Mouse (Mus musculus) brown adipose tissue, adult 24 weeks (tissue): ENCODE results near the gene Clint1. TPM values are rescaled to one million over a fixed set of nuclear protein-coding genes. Genes with fewer than 3 reads are reported as not detected.
"Not testable (repeated sequence)": the region's sequence is repeated elsewhere in the genome, so short reads cannot be mapped to it uniquely, and the experiment has no call there.

Source experiments
- H3K27ac ChIP-seq: fragments of 200-500 bp; replicated peaks from 2 replicates; pipeline ENCODE4 v1.5.1; 2012; ENCODE audit warnings: low read depth, mild to moderate bottlenecking, low read length
- H3K4me1 ChIP-seq: fragments of 200-500 bp; 2 replicates; pipeline ENCODE4 v1.6.1; 2012; ENCODE audit warnings: low read length, mixed read lengths; ENCODE audit not compliant: control insufficient read depth, insufficient read depth, insufficient read length
- H3K4me3 ChIP-seq: fragments of 200-500 bp; 2 replicates; pipeline ENCODE4 v1.5.1; 2012; ENCODE audit warnings: low read depth, mild to moderate bottlenecking, low read length, moderate library complexity; ENCODE audit not compliant: insufficient read depth
- polyA plus RNA-seq: library from polyadenylated mRNA; stranded (reverse); fragments of >200 nt; gene quantifications from 2 replicates; pipeline ENCODE4 v1.2.4, GENCODE M21; 2012; ENCODE audit not compliant: missing spikeins, insufficient read depth, insufficient read length

Gene Clint1
- polyA plus RNA-seq, 1 experiment = 24.7 TPM

DNA sequence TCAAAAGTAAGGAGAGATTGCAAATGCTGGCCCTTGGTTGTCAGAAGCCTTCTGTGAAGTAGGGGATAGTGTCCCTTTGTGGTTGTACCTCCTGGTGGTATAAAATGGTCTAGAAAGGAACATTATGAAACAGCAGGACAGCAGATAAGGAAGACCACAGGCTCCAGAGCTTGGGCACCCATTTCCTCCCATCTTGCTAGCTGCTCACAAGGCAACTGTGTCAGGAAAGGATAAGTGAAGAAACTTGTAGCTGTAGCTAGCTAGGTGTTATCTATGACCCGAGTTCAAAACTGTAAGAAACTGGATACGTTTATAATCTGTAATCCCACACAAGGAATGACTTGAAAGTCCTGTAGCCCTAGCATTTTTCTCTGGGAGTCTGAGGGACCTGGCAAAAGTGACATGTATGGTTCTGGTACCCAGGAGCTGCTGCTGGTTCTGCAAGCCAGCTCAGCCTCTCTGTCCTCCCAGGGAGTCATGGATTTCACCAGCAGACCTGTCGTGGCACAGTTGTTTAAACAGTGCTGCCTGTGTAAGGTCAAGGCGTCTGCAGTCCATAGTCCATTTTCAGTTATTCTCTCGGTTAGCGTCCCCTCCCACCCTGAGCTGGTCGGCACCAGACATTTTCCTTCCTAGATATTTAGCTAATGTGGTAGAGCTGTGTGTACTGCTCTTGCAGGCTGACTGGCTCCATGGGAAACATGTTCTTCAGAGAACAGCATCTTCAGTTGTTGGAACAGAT is 3.7 kb downstream of the Clint1 start:
- Histone ChIP-seq H3K27ac (no peak overlapping the region), H3K4me1 (peaks cover 11% of the 10 kb centered on the region), H3K4me3 (no peak overlapping the region)

DNA sequence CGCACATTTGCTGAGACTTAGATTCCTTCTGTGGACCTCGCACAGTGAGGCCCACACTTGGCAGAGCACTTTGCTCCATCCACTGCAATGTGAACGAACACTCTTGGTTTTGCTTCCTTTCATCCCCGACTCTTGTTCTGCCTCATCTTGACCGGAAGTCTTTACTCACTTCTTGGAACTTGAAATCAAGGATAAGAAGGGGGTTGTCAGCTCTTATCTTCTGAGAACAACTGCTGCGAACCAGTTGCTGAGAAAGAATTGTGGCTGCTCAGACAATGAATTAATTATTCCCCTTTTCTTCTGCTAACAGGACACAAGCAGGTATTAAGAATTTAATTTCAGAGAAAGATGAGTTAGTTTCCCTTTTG is 4.3 kb downstream of the Clint1 start:
- Histone ChIP-seq H3K27ac (no peak overlapping the region), H3K4me1 (peaks cover 11% of the 10 kb centered on the region), H3K4me3 (no peak overlapping the region)

DNA sequence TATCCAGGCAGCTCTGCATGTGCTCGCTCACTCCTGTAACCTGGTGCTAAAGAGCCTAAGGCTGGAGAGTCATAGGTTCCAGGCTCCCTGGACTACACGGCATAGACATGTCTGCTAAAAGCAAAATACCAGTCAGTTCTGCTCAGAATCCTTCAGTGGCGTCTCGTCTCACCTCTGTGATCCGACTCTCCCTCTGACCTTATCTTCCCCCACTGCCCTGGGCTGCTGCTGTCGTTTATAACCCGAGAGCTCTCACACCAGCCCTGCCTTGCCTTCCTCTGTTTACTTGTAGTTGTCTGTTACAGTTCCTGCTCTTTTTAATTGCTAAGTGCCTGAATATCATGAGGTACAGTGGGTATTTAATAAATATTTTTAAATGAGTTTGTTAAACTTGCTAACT is 9.5 kb downstream of the Clint1 start:
- H3K27ac ChIP-seq = no peak overlapping the region
- no peak overlapping the region for H3K4me3 ChIP-seq
- H3K4me1 ChIP-seq = peaks cover 2% of the 10 kb centered on the region

DNA sequence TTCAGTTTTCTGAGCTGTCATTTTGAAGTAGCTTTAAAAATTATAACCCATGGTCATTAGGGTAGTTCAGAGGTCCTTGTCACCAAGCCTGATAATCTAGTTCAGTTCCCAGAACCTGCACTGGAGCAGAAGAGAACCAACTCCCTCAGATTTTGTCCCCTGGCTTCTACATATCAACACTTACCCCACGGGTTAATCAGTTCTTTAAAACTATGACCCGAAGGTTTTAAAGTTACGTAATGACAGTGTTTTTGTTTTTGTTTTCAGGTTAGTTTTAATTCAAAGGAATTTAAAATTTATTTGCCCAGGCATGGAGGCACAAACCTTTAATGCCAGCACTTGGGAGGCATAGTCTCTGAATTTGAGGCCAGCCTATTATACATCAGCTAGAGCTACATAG is 12.6 kb downstream of the Clint1 start:
- no peak overlapping the region for H3K27ac ChIP-seq
- no peak overlapping the region for H3K4me3 ChIP-seq
- peaks cover 2% of the 10 kb centered on the region for H3K4me1 ChIP-seq

DNA sequence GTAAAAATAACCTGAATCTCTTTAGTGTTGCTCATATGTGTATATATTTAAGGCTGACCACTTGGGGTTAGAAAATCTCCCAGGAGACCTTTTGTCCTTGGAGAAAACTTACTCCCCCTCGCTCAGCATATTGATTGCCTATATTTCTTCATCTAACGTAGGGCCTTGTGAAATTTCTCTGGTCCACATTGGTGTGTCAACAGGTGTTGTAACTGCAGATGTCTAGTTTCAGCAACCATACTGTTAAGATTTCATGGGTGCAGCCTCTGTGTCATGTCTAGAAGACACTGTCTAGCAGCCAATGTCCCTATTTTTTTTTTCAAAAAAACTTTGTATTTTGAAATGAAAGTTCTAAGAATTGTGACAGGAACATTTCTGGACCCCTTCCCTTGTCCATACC is 14.0 kb downstream of the Clint1 start:
- Histone ChIP-seq H3K27ac (no peak overlapping the region), H3K4me3 (no peak overlapping the region), H3K4me1 (peaks cover 2% of the 10 kb centered on the region)

DNA sequence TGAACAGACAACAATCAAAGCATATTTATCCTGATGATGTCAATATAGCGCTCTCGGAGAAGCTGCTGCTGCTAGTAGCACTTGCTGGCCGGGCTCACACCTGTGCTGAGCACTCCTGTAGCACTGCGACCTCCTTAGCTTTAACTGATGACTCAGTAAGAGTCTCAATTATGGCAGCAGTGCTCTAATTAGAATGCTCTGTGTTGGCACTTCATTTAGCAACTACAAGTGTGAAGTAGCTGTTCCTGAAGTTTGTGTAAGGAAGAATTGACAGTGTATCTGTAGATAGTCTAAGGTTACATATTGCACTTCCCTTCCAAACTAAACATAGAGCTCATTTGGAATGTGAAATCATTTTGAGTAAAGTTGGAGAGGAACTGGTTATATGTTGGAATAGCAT is 14.7 kb downstream of the Clint1 start:
- Histone ChIP-seq H3K4me3 (no peak overlapping the region), H3K27ac (no peak overlapping the region), H3K4me1 (no peaks in the 10 kb centered on the region; the same call in 1 of the 2 replicates)

DNA sequence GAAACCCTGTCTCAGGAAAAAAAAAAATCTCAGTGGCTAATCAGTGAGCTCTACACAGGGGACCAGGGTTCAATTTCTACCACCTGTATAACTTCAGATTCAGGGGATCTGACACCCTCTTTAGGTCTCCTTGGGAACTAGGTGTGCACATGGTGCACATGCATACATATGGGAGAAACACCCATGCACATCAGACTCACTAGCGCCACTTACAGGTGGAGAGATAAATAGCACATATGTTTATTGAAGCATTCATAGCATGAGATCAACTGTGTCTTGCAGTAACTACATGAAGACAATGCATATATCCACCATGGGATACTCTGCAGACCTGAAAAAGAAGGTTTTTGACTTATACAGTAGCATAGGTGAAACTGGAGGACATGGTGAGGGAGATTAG is 21.8 kb downstream of the Clint1 start:
- H3K27ac ChIP-seq = no peak overlapping the region

DNA sequence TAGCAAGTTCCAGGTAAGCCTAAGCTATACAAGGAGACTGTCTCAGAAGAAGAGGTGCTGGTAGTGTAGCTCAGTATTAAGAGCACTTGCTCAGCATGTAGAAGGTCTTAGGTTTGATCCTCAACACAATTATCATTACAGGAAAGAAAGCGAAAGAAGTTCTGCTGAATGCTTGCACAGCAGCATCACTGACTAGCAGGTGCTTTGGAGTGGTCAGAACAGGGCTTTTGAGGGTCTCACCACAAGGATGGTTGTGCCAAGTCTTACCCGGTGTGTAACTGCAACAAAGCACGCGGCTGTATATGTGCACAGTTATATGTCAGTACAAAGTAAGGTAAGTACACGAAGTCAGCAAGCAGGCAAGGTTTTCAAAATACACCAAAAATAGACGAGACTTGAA is 22.4 kb downstream of the Clint1 start:
- H3K4me3 ChIP-seq = no peak overlapping the region
- H3K4me1 ChIP-seq = peaks cover 5% of the 10 kb centered on the region
- no peak overlapping the region for H3K27ac ChIP-seq

More for the DNA sequence above, 21.8 kb downstream of the Clint1 start:
- Histone ChIP-seq H3K4me1 (peaks cover 5% of the 10 kb centered on the region), H3K4me3 (no peak overlapping the region)

DNA sequence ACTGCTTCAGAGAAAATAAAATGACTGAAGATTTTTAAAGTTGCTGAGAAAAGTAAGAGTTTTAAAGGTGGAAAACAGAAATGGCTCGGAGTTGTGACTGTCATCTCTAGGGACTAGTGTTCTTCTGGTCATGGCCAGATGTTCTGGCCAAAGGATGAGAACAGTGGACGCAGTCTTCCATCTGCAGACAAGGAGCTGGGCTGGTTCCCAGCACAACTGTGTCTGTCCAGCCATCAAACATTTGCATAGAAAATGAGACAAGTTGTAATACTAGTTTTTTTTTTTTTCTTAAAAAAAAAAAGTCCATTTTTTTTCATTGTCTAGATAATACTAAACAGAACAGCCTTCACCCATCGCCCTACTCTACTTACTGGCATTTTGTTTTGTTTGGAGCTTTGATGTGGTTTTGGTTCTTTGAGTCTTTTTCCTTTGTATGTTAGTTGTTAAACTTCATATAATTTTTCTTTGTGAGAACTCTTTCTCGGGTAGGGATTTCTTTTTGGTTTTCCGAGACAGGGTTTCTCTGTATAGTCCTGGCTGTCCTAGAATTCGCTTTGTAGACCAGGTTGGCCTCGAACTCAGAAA is 23.6 kb downstream of the Clint1 start:
- Histone ChIP-seq H3K4me3 (no peak overlapping the region), H3K4me1 (peaks cover 5% of the 10 kb centered on the region), H3K27ac (no peak overlapping the region)

DNA sequence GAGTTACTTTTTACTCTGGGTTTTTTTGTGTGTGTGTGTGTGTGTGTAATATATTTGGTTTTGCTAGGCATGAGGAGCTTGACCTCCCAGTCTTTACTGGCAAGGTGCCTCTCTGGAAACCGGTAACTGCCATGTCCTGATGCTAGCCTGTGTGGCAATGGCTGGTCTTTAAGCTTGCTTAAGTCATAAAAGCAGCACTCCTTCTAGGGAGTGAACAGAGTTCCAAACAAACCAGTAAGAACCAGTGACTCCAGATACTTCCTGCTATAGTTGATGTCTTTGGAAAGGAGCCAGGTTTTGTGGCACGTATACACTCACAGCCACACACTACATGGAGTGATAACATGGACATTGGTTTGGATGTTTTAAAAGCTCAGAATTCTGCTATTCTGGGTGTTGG is 24.2 kb downstream of the Clint1 start:
- Histone ChIP-seq H3K4me1 (peaks cover 5% of the 10 kb centered on the region), H3K4me3 (no peak overlapping the region), H3K27ac (no peak overlapping the region)

DNA sequence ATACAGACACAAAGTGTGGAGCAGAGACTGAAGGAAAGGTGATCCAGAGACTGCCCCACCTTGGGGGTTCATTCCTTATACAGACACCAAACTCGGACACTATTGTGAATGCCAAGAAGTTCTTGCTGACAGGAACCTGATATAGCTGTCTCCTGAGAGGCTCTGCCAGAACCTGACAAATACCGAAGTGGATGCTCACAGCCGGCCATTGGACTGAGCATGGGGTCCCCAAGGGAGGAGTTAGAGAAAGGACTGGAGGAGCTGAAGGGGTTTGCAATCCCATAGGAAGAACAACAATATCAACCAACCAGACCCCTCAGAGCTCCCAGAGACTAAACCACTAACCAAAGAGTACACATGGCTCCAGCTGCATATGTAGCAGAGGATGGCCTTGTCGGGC is 27.5 kb downstream of the Clint1 start:
- not testable (repeated sequence) for H3K4me3 ChIP-seq, H3K27ac ChIP-seq, H3K4me1 ChIP-seq

DNA sequence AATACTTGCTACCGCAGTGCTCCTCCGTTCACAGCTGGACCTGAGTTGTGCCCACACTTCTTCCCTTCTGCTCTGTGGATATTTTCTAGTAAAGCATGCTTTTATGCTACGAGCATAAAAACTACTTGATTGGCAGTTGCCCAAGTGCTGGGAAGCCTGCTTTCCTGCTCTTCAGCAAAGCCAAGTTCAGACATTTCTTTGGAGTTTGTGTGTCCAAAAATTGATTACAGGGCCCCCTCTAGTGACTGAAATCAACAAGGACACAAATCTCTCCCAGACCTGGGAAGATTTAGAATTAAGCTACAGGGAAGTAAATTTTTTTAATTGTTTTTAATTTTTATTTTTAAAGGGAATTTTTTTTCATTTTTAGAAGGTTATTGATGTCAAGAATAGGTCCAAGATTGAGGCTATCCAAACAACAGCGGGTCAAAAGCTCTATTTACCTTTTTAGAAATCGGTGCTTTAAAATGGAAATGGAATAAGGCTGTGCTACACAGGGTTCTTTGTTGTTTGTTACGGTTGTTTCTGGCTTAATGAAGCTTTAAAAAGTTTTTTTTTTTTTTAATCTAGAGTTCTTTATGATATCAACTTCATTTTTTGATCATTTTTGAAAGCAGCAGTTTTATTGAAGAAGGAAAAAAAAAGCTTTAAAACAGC is 29.3 kb downstream of the Clint1 start:
- H3K4me1 ChIP-seq = peaks cover 5% of the 10 kb centered on the region; the same call in 1 of the 2 replicates
- H3K4me3 ChIP-seq = no peak overlapping the region
- H3K27ac ChIP-seq = no peak overlapping the region

DNA sequence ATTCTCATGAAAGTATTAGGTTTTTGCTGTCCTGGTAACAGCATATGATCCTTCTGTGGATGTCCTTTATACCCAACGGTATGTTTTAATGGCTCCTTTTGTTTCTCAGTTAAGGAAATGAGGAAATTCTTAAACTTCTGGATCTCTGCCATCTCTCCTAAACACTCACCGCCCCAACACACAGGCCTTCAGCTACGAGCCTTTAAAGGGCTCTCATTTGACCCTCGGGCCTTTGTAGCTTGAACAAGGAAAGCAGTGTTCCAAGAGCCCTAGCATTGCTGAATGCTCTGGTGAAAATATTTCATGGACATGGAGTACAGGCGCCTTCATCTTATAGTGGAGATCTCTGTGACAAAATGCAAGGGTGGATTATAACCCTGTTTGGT is 29.8 kb downstream of the Clint1 start:
- Histone ChIP-seq H3K4me1 (peaks cover 5% of the 10 kb centered on the region; the same call in 1 of the 2 replicates), H3K27ac (no peak overlapping the region), H3K4me3 (no peak overlapping the region)

DNA sequence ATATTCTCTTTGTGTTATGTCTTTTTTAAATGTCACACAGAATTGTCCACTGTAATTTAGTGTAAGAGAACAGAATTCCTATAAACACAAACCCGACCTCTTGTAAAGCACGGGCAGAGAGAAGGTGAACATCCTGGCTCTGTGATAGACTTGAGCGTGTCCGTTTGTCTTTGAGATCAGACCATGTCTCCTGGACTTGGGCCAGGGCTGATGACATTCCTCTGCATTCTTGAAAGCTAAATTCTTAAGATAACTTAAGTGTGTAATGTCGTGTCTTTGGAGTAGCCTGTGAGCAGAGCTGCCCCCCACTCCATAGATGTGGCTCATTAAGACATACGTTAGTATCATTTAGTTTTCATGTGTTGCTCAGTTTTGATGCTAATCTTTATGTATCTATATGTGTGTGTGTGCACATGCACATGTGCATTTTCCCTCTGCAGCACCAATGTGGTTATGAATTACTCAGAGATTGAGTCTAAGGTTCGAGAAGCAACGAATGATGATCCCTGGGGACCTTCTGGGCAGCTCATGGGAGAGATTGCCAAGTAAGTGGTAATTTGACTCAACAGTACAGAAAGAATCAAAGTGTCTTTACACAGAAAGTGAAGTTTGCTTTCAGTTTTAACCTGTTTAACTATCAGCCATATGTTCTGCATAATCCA is 31.6 kb downstream of the Clint1 start:
- no peak overlapping the region for H3K4me3 ChIP-seq
- H3K4me1 ChIP-seq = peaks cover 7% of the 10 kb centered on the region; the same call in 1 of the 2 replicates
- H3K27ac ChIP-seq = no peak overlapping the region

DNA sequence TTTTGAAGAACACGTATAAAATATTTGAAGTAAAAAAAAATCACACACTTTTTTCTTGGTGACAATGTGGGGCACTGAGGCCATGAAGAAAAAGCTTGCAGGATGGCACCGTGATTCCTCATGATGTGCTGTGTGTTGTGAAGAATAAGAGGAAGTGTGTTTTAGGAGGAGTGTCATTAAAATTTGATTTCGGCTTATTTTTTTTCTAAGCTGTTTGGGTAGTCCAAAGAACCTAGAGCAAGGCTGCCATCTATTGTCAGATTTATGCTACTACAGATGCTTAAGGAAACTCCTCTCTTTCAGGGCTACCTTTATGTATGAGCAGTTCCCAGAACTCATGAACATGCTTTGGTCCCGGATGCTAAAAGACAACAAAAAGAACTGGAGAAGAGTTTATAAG is 32.2 kb downstream of the Clint1 start:
- Histone ChIP-seq H3K4me1 (peaks cover 7% of the 10 kb centered on the region; the same call in 1 of the 2 replicates), H3K27ac (no peak overlapping the region), H3K4me3 (no peak overlapping the region)
